Mouse (Mus musculus): ENCODE results near the gene Disp1. TPM values are rescaled to one million over a fixed set of nuclear protein-coding genes. Genes with fewer than 3 reads are reported as not detected.
A peak's percentile ranks its signal among the peaks of the same experiment; 100 is the strongest.

The Disp1 gene
- total RNA-seq (2021) = 10 to 100 TPM; 10.2 to 14.9 TPM
- long read RNA-seq, experiment 1, full-length matches to known transcripts = 2 of 5 reads
- long read RNA-seq, experiment 1, partial matches to known transcripts = 2 of 5 reads
- long read RNA-seq, experiment 1, other reads (novel, unspliced or antisense) = 1 of 5 reads
- long read RNA-seq, experiment 2, full-length matches to known transcripts = 1 of 6 reads
- long read RNA-seq, experiment 2, partial matches to known transcripts = 0 of 6 reads
- long read RNA-seq, experiment 2, other reads (novel, unspliced or antisense) = 5 of 6 reads

- DNase-seq = peak; percentile 86
These were observed at the start of gene Disp1 for GRCm38 (mm10) chr1:183220796-183221718. TSS of gene Disp1 (minus strand) at chr1:183221522.

DNA sequence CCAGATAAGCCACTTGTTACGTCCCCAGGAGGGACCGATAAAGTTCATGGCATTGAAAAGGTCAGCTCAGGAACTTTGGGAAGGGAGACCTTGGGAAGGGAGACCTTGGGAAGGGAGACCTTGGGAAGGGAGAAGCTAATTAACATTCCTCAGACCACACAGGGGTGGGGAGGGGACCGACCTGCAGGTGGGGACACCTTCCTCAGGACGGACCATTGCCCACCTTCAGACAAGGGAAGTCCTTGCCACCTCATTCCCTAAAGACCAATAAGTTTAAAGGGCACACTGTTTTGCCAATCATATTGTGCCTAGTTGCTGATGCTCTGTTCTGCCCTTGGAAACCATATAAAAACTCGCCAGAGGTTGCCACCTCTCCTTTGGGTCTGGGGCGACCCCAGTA is 46.3 kb upstream of the Disp1 start:
- no peak for DNase-seq

- no peak for DNase-seq
These were observed 44.7 kb upstream of the Disp1 start for GRCm38 (mm10) chr1:183265921-183266467.

DNA sequence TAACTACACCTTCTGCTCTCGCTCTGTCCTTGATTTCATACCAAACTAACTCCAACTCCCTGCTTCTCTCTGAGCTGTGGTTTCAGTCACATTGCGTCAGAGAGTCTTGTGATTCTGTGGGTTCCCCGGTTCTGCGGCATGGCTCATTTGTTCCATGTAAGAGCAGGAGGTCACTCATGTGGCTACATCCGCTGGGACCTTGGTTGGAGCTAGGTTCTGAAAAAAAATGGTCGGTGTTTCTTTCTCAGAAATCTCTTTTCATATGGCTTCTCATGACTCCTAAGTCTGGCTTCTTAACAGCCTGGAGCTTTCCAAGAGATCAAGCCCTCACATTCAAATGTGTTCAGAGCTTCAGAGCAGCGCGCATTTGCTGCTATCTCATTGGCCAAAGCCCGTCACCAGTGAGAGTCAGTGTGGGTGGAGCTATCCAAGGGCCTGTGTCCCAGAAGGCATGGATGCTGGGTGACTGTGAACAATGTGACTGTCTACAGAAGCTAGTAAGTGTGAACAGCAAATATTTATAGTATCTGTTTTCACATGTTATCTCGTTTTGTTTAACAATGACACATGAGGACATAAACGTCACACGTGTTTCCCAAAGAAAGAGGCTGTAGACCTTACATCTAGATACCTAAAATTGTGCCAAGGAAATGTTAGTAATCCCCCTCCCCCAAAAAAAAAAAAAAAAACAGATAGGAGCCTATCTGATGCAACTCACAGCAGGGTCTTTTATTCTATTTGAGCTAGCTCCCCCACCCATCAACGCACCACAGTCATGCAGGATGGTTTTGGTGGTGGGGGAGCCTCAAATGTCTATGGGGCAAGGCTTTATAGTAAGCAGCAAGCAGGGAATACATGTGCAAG is 43.1 kb upstream of the Disp1 start:
- DNase-seq = no peak

DNA sequence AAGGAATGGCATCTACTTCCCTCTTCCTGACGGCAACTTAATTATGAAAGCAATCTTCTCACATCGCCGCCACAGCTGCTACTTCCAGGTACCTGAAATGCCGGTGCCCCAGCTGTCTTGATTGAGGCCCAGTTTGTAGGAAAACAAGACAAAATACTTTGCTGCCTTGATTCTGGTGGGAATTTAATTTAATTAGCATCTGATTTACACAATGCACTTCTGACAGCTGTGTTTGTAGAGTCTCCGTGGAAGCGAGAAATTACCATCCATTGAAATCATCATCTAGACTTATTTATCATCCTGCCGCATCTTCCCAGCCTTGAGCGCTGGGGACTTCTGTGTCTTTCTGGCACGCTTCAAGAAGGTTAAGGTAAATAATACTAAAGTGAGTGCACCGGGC is 31.3 kb upstream of the Disp1 start:
- DNase-seq = no peak

- no peak for DNase-seq
These were observed 30.5 kb upstream of the Disp1 start for GRCm38 (mm10) chr1:183251818-183252217.

DNA sequence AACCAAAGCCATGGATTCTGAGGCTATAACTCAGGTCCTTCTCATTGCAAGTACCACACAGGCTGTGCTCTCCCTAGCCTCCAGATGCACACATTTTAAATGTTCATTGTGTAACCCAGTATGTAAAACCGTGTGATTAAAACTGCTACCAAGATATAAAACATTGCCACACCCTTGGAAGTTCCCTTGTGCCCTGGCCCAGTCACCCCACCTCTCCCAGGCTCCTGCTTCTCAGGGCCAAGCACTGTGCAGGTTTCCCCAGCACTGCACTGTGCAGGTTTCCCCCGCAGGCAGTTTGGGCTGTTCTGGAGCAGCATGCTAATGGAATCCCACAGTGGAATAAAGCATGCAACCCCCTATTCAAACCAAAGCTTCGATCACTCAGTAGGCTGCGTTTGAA is 29.3 kb upstream of the Disp1 start:
- no peak for DNase-seq

GRCm38 (mm10) chr1:183248144-183248543 is 26.8 kb upstream of the Disp1 start:
- no peak for DNase-seq

- DNase-seq = peak; percentile 15
These were observed 22.0 kb upstream of the Disp1 start for GRCm38 (mm10) chr1:183243293-183243692.

DNA sequence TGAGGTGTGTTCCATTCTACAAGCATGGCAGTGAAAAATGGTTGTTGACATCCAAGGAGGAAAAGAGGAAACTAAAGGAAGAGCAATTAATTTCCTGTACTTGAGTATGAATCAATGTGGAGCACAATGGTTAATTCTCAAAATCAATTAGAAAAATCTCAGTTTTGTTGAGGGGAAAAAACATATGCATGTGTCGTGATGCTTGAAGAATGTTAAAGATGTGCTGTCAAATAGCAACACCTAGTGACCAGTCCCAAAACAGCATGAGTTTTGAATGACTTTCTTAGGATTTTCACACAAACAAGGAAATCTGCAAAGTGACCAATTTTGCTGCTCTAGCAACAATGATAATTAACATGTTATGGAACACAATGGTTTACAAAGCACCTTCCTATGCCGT is 16.6 kb upstream of the Disp1 start:
- peak; percentile 24 for DNase-seq

- no peak for DNase-seq
These were observed 15.1 kb upstream of the Disp1 start for GRCm38 (mm10) chr1:183236460-183236859.

DNA sequence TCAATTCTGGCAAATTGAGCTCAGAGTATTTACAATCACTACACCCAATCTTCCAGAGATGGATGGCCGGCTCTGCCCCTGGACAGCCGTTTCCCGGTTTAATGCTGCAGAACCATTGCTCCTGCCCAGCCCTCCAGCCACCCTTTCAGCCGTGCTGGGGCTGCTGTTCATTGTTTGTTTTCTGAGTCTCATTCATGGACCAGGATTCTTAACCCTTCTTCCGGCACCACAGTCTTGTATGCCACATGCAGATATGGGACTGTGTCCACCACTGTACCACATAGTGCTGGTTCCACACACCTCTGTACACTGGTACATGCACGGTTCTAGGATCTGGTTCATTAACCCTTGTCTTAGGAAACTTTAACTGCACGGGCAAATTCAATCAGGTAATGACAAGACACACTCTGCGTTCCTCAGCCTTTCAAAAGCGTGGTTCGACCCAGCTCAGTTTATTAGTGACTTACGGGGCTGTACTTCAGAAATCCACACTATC is 12.4 kb upstream of the Disp1 start:
- DNase-seq = no peak

- DNase-seq = no peak
These were observed 11.8 kb upstream of the Disp1 start for GRCm38 (mm10) chr1:183232985-183233678.

DNA sequence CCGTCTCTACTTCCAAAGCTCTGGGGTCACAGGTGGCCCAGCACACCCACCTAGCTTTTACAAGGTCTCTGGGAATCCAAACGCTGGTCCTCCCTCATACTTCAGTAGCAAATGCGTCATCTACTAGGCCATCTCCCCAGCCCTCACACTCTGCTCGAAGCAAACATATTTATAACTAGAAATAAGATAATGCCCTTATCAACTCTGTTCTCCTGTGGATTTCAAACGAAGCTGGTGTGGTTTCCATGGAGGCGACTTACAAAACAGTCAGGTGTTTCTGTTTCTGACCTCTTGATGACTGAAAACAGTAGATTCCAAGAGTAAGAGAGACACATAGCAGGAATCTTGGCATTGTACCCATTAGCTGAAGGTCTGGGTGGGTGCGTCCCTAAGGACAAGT is 6.1 kb upstream of the Disp1 start:
- DNase-seq = no peak

- peak; percentile 37 for DNase-seq
These were observed 2.3 kb downstream of the Disp1 start for GRCm38 (mm10) chr1:183219021-183219420.

GRCm38 (mm10) chr1:183216691-183217090 is 4.6 kb downstream of the Disp1 start:
- DNase-seq = no peak

- DNase-seq = no peak
These were observed 5.6 kb downstream of the Disp1 start for GRCm38 (mm10) chr1:183215706-183216105.

- no peak for DNase-seq
These were observed 7.5 kb downstream of the Disp1 start for GRCm38 (mm10) chr1:183213850-183214249.

- DNase-seq = peak; percentile 59
These were observed 8.5 kb downstream of the Disp1 start for GRCm38 (mm10) chr1:183212757-183213211.

DNA sequence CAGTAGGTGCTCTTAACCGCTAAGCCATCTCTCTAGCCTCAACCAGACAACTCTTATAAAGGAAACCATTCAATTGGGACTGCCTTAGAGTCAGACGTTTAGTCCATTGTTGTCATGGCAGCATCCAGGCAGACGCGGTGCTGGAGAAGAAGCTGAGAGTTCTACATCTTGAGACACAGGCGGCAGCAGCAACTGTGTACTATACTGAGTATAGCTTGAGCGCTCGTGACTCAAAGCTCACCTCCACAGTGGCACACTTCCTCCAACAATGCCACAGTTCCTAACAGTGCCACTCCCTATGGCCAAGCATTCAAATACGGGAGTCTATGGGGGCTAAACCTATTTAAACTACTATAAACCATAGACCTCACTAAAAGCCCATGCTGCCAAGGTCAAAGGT is 11.2 kb downstream of the Disp1 start:
- no peak for DNase-seq

GRCm38 (mm10) chr1:183207623-183208022 is 13.7 kb downstream of the Disp1 start:
- no peak for DNase-seq
